Mouse (Mus musculus): Measurements from ENCODE around the gene Mnd1. TPM values are rescaled to one million over a fixed set of nuclear protein-coding genes. Genes with fewer than 3 reads are reported as not detected.

Mnd1 gene
- polyA plus RNA-seq, 1 experiment = 0.63 TPM

DNA sequence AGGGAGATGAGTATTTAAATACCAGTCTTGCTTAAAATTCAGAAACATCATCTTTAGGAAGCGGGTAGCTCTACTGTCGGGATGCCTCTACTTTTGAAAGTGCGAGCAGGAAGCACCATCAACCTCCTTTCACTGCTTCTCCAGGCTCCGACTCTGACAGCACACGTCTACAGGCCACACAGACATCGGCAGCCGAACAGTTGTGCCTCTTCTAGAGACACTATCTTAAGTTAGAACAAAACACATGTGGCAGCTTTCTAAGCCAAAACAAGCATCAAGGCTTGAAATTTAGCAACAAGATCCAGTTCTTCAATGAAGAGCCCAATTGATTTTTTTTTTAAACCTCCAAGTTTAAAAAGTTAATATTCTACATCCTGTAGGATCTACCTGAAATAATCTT, 37.4 kb downstream of the Mnd1 start:
- no peak for DNase-seq (ENCODE audit: low read depth, low spot score)
- 84% methylated on average over 7 of the region's 7 CpGs for WGBS

DNA sequence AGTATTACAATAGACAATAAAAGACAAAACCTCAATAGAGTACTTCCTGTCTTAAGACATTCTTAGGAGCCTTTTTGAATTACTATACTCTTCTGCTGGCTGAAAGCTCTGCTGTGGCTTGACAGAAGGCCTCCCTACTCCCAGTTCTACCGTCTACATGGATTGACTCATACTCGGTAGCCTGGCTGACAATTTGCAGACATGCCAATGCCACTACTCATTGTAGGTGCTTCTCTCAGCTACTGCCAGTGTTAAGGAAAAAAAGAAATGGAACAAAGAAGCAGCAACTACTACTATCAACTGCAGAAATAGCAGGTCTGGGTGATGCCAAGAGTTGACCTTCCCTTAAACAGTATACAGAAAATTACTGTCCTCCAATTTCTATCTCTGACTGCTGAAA, 47.0 kb downstream of the Mnd1 start:
- WGBS = 88% methylated on average over 2 of the region's 2 CpGs
- no peak for DNase-seq (ENCODE audit: low read depth, low spot score)

DNA sequence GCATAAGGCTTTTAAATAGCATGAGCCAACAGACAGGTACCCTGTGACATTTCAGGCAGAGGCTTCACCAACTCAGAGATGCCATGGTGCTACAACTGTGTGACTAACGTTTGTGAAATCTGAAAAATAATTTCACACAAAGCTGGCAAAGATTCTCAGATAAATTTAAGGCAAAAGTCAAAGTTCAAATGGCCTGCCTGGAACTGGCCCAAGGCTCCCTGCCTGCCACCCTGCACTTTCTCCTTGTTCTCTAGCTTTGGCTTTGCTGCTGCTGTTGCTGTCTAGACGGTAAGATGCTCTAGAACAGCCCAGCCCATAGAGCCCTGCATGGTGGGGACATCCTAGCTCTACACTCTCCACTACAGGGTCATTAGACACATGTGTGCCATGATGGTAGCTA, 49.5 kb downstream of the Mnd1 start:
- WGBS = 66% methylated on average over 2 of the region's 2 CpGs

DNA sequence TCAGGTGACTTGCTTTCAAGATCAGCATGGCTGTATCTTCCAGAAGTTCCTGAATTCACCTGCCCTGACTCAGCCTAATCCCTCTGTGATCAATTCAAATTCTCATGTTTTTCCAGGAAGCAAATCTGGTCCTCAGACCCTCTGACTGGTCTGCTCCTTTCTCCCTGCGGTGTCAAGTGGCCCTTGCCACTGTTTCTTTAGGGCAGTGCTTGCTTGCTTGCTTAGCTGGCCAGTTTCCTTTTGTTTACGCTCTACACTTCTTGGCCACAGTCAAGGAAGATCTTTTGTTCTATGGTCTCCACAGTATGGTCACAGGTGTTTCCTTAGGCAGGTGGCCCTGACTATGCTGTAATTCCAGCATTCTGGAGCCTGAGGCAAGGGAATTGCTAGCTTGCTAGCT, 52.0 kb downstream of the Mnd1 start:
- DNase-seq (ENCODE audit: low read depth, low spot score) = no peak
- WGBS = 60% methylated on average over 2 of the region's 2 CpGs

More for the DNA sequence above, 49.5 kb downstream of the Mnd1 start:
- no peak for DNase-seq (ENCODE audit: low read depth, low spot score)

DNA sequence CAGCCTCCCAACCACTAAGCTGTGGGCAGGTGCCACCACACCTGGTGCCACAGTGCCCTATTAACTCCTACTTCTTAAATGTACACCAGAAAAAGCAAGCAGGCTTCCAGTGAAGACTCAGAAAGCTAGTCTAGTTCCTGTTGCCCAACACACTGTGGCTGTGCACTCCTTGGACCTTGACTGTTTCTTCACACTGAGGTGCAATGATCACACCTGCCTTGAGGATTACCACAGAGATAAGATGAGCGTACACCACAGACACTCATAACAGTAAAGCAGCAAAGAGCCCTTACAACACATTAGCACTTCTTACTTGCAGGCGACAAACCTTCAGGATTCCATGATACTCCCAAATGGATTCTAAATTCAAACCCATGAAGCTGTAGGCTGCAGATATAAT, 62.7 kb downstream of the Mnd1 start:
- no peak for DNase-seq (ENCODE audit: low read depth, low spot score)

DNA sequence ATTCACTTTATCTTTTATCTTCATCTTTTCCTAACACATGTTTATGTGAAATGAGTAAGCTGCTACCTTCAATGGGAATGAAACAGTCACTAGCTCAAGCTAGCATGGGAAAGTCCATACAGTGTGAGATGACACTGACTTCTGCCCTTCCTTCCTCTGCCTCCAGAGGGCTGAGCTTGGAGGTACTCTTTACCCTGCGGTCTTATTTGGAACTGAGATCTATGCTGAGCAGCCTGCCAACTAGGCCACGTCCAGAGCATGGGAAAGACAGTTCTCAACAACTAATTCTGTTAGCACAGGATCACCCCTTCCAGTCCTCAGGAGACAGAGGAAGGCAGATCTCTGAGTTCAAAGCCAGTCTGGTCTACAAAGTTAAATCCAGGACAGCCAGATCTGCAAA, 64.6 kb downstream of the Mnd1 start:
- no peak for DNase-seq (ENCODE audit: low read depth, low spot score)
- 20% methylated on average over 2 of the region's 2 CpGs for WGBS

More for the DNA sequence above, 62.7 kb downstream of the Mnd1 start:
- 80% methylated on average over 2 of the region's 2 CpGs for WGBS

DNA sequence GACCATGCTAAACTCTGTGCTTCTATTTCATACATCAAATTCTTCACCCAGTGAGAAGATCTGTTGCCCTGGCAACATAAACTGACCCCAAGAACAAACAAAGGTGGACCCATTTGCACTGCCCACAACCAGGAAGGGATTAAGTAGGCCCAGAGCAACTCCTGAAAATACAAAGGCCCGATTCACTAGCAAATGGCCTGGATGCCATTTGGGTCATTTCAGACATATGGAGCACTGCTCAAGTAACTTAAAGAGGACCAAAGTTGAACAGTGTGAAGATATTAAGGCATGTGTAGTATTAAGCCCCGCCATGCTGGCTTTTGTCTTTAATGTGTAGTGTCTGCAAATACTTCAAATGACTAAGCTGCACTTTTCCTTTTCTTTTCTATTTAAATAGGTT, 68.7 kb downstream of the Mnd1 start:
- 79% methylated on average over 2 of the region's 2 CpGs for WGBS
- no peak for DNase-seq (ENCODE audit: low read depth, low spot score)

DNA sequence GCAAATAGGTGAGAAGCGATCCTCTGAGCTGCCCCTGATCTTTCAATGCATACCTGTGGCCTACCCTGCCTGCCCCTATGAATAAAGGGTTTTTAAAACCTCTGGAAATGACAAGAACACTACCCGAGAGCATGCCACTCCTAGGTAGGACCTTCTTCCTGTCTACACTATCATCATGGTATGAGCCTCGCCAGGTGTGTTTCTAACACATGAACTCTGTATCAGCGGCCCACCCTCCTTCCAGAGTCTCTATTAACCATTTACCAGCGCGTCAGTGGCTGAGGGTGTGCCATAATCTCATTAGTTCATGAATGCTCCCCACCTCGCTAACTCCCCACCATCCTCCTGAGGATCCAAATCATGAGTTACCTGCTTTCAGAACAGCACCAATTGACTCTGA, 69.2 kb downstream of the Mnd1 start:
- WGBS = 51% methylated on average over 7 of the region's 7 CpGs
- no peak for DNase-seq (ENCODE audit: low read depth, low spot score)

DNA sequence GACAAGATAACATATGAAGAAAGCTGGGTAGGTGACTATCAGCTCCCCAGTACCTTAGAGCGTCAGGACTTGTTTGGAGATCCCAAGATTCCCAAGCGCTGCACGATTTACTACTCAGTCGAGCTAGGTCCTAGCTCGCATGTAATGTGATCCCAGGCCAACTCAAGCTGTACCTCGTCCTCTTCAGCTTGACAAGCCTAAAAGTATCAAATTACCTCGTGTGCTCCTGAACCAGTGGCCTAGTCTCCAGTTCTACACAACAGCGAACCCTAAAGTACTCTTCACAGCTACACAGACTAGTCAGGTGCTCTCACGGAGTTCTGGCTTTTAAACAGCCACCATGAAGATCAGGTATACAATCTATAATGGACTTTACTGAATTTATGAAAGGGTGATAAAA, 70.2 kb downstream of the Mnd1 start:
- no peak for DNase-seq (ENCODE audit: low read depth, low spot score)
- 77% methylated on average over 9 of the region's 9 CpGs for WGBS

DNA sequence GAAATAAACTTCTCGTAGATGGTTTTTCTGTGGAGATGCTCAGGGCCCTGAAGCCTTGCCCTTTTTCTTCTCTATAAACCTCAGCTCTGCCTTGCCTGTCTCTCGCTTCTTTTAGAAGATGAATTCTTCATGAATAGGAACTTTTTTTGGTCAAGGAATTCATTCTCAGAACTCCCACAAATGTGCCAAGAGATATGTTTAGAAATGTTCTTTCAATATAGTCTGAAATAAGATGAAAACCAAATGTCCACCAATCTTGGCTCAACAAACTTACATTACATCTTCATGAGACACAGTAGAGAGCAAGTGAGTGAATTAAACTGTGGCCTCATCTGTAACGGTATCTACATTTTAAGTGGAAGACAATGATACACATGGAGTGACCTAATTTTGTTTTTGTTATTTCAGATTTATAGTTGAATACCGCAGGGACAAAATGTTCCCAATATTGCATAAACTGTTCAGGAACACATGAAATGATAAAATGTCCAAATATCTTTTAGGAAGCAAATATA, 74.3 kb downstream of the Mnd1 start:
- WGBS = 82% methylated on average over 4 of the region's 4 CpGs
- DNase-seq (ENCODE audit: low read depth, low spot score) = no peak

DNA sequence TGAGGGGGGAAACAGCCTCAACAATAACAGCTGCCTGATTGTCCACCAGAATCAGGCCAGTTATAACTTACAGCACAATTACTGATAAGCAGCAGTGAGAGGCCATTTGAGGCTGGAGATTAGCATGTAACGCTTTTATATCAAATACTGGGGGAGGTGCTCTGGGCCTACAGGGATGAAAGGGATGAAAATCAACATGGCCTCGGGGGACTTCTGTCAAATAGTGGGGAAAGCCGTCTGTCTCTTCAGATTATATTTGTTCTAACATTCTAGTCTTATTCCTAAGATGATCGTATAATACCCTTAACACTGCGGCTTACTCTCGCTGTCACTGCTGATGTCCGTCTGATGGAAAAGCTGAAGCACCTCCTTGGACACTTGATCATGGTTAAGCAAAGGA, 75.5 kb downstream of the Mnd1 start:
- WGBS = 90% methylated on average over 7 of the region's 7 CpGs
- DNase-seq (ENCODE audit: low read depth, low spot score) = no peak

DNA sequence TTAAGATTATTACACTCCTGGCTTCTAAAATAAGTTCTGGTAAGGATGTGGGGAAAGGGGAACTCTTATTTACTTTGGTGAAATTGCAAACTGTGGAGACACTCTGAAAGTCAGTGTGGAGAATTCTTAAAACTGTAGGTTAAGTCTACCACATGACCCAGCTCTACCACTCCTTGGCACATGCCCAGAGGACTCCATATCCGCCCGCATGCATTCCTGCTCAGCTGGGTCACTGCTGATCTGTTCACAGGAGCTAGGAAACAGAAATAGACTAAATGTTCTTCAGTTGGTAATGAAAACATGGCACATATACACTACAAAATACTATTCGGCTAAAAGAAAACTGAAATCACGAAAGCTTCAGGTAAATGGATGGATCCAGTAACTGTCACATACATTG, 78.1 kb downstream of the Mnd1 start:
- DNase-seq (ENCODE audit: low read depth, low spot score) = no peak
- 78% methylated on average over 4 of the region's 4 CpGs for WGBS

DNA sequence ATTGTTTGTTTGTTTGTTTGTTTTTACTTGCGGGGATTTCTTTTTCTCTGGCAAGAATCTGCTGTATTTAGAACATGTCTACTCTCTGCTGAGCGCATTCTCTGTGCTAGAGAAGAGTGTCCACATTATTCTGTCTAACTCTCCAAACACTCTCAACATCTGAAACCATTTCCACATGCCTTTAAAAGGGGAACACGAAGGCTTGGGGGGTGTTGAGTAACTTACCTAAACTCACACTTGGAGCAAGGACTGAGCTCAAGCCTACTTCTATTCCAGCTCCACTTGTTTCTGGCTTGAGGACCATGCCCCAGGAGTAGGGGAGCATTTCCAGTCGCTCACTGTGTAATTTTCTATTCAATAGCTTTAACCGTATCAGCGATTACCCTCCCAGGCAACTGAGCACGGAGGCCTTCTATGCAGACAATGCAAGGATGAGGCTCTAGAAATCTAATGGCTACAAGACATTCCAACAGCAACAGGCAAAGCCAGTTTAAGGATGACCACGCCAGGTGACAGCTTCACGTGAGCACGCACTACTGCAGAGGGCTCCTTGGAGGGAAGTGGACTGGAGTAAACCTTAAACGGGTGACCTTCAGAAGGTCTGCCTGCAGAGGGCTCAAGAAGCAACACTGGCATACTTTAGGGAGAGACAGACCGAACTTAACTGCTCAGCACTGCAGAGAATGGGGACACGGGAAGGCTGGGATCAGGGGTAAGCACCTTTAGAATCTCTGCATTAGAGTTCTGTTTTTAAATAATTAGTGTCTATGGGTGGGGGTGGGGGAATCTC, 78.8 kb downstream of the Mnd1 start:
- 83% methylated on average over 13 of the region's 13 CpGs for WGBS
- DNase-seq (ENCODE audit: low read depth, low spot score) = no peak

DNA sequence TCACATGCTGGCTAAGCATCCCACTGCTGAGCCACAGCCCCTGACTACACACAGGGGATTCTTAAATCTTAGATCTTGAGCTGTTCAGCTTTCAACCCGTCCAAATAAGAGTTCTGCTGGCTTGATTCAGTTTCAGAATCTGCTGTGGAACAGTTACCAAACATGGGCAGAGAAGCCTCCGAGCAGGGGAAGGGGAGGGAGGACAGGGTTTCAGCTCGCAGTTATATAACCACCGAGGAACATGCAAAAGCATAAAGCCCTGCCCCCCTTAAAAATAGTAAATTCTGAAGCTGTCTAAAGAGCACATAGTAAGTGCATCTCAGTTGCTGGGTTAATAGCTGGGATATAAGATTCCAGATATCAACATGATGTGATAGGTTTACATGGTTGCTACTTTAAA, 80.1 kb downstream of the Mnd1 start:
- WGBS = 67% methylated on average over 4 of the region's 4 CpGs
- no peak for DNase-seq (ENCODE audit: low read depth, low spot score)

DNA sequence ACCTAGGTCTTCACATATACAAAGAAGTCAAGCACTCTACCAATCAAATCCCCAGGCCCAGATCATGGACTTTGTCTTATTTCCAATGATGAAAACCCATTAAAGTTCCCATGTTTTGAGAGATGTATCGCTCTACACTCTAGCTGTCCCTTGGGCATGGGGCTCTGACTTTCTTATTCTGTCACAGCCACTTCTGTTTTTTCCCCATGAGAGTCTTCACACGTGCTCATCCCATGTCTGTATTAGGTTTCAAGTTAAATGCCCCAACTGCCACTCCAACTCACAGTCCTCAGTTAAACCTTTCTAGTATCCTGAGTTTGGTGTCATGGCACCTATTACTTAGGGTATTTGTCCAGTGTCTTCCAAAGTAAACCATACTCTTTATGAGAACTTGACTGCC, 80.8 kb downstream of the Mnd1 start:
- WGBS = 84% methylated on average over 2 of the region's 2 CpGs
- no peak for DNase-seq (ENCODE audit: low read depth, low spot score)

DNA sequence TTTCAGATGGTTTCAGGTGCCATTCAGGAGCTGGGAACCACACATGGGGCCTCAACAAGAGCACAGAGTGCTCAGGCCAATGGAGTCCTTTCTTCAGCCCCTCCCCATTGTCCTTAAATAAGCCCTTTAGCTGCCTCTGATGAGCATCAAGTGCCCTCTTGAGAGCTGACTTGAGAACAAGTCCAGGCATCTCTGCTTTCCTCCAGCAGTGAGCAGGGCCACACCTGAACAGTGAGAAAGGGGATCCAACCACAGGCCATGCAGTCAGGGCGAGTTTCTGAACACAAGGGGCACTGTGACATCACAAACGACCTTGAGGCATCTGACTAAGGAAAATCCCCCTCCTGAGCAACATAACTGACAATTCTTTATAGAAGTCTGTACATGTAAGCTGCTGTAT, 83.9 kb downstream of the Mnd1 start:
- 25% methylated on average over 2 of the region's 2 CpGs for WGBS
- no peak for DNase-seq (ENCODE audit: low read depth, low spot score)

DNA sequence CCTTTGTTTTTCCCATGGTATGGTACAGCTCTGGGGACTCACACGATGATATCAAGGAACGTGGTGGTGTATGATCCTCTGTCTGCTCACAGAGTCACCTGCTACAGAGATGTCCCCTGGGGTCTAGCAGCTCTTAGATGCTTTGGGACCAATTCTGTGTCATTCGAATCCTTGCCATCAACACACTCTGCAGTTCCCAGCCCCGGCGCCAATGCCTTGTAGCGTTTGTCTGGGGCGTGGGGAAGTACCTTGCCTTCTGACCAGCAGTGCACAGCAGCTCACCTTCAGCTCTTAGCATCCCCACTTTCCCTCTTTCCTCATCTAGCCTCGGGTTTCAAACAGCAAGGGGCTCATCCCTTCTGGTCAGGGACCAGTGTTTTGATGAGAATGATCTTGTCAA, 84.8 kb downstream of the Mnd1 start:
- DNase-seq (ENCODE audit: low read depth, low spot score) = no peak
- 85% methylated on average over 8 of the region's 8 CpGs for WGBS

DNA sequence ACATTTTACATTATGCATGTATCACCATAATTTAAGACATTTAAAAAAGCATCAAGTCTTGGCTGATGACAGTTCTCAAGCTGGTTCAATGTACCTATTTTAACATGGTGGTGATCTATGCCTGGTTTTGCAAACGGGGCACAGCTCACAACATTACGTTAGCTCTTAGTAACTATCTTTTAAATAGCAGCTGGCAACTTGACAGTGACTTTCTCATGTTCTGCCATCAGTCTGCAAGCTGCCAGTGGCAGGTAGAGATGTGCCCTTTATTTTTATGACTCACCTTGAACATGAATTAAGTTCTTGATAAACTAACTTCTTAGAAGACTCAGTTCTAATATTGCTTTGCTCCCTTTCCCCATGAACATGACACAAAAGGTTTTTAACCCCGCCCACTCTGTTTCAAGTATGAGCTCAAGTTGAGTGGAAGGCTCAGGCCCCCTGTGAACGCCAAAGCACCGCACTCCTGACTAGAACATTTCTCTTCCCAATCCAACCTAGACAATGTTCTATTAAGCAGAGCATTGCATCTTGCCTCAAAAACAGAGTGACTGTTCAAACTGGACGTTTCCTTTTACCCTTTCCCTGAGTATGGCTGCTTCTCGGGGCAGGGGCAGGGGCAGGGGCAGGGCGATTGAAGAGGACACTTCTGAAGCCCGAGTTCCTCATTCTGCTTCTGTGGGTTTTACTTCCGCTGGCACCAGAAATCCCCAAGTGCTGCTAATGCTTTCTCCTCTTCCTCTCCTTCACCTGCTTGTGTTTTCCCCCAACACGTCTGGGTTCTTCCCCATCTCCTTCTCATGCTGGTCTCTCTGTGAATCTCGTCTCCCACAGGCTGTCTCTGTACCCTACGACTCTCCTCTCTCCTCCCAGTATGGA, 86.5 kb downstream of the Mnd1 start:
- WGBS = 76% methylated on average over 13 of the region's 13 CpGs
- no peak for DNase-seq (ENCODE audit: low read depth, low spot score)

DNA sequence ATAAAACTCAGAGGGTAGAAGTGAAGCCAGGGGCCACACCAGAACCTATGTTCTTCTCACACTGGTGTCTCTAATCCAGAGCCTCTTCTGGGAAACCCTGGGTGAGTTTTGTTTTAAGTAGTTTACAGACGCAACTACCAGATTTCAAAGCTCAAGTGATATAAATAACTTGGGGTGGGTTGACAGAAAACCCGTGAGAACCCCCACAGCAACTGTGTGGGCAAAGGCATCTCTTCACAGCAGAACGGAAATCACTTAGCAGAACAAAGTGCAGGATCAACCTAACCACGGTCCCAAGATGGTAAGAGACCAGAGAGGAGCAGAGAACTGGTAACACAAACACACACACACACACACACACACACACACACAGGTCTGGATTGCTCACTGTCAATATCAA, 89.8 kb downstream of the Mnd1 start:
- no peak for DNase-seq (ENCODE audit: low read depth, low spot score)
- 77% methylated on average over 4 of the region's 4 CpGs for WGBS

DNA sequence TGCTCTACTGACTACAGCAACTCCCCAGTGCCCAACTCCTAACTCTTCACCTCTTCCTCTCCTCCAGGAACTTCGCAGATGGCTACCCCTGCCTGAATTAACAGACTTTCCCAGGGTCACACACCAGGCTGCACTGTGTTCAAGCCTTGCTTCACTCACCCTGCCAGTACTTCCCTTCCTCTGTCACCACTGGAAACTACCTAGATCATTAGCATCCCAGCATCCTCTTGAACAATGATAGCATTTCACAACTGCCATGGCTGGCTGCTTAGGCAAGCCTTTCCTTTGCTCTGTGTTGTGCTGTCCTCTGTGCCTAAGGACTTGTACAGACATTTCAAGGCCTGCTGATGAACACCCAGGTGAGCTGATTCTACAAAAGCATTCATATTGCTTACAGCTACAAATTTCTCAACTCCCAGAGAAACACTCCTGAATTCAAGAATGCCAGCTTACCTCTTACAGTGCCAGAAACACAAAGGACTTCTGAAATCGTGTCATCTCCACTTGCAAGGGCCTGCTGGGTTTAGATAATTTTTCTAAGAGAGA, 92.1 kb downstream of the Mnd1 start:
- no peak for DNase-seq (ENCODE audit: low read depth, low spot score)
- WGBS = 97% methylated on average over 2 of the region's 2 CpGs
